Mouse (Mus musculus) cerebellum, postnatal 14 days (tissue): Measurements from ENCODE around the gene Piga.
A peak's percentile ranks its signal among the peaks of the same experiment; 100 is the strongest.

Experiments
- DNase-seq, 2 experiments: peaks; one replicate each; pipeline ENCODE4 v3.0.0; 2021; ENCODE audit warnings: mixed read lengths in 2 of 2

The Piga gene

GRCm38 (mm10) chrX:164419471-164419939 is at the start of gene Piga:
TSS of gene Piga (plus strand) at chrX:164419787.
- DNase-seq, result peak; percentile 90 to 91

- DNase-seq, result no peak
These were observed 49.0 kb upstream of the Piga start for GRCm38 (mm10) chrX:164370576-164370975.

GRCm38 (mm10) chrX:164373081-164373480 is 46.5 kb upstream of the Piga start, which contains the start of gene Vegfd:
TSS of gene Vegfd (plus strand) at chrX:164373378.
- DNase-seq, result peak in 1 of 2 experiments; percentile 3

GRCm38 (mm10) chrX:164374586-164374985 is 45.0 kb upstream of the Piga start:
- no peak for DNase-seq

- DNase-seq, result no peak
These were observed 39.9 kb upstream of the Piga start for GRCm38 (mm10) chrX:164379721-164380120.

GRCm38 (mm10) chrX:164381618-164382408 is 37.8 kb upstream of the Piga start:
- DNase-seq, result peak; percentile 75 to 82

- no peak for DNase-seq
These were observed 25.5 kb upstream of the Piga start for GRCm38 (mm10) chrX:164394091-164394490.

- DNase-seq, result peak in 1 of 2 experiments; percentile 27
These were observed 21.1 kb upstream of the Piga start for GRCm38 (mm10) chrX:164398456-164398855.

- no peak for DNase-seq
These were observed 14.4 kb upstream of the Piga start for GRCm38 (mm10) chrX:164405080-164405649.

- no peak for DNase-seq
These were observed 13.2 kb upstream of the Piga start for GRCm38 (mm10) chrX:164406133-164407022.

- no peak for DNase-seq
These were observed 11.2 kb upstream of the Piga start for GRCm38 (mm10) chrX:164408301-164408927.

- DNase-seq, result no peak
These were observed 9.0 kb upstream of the Piga start for GRCm38 (mm10) chrX:164410562-164410961.

- no peak for DNase-seq
These were observed 2.8 kb upstream of the Piga start for GRCm38 (mm10) chrX:164416803-164417202.

- no peak for DNase-seq
These were observed 1.6 kb upstream of the Piga start for GRCm38 (mm10) chrX:164418008-164418407.

GRCm38 (mm10) chrX:164419955-164420354 is 368 bp downstream of the Piga start:
- no peak for DNase-seq

- no peak for DNase-seq
These were observed 931 bp downstream of the Piga start for GRCm38 (mm10) chrX:164420518-164420917.

GRCm38 (mm10) chrX:164424821-164425220 is 5.2 kb downstream of the Piga start:
- DNase-seq, result no peak

GRCm38 (mm10) chrX:164427295-164427694 is 7.7 kb downstream of the Piga start:
- no peak for DNase-seq

GRCm38 (mm10) chrX:164428224-164428623 is 8.6 kb downstream of the Piga start:
- no peak for DNase-seq

GRCm38 (mm10) chrX:164430621-164431020 is 11.0 kb downstream of the Piga start:
- no peak for DNase-seq

- no peak for DNase-seq
These were observed 11.5 kb downstream of the Piga start for GRCm38 (mm10) chrX:164431133-164431532.

- DNase-seq, result no peak
These were observed 12.0 kb downstream of the Piga start for GRCm38 (mm10) chrX:164431541-164431940.

GRCm38 (mm10) chrX:164432682-164433081 is 13.1 kb downstream of the Piga start:
- DNase-seq, result no peak
